Mouse (Mus musculus) liver, embryonic 14.5 days (tissue): ENCODE results near the gene Rab15. TPM values are rescaled to one million over a fixed set of nuclear protein-coding genes. Genes with fewer than 3 reads are reported as not detected.

Experiments
- ATAC-seq: fragments of 200-750 bp; cut with Nextera tagmentation; 2 replicates; pipeline ENCODE4 v1.8.0; 2017; ENCODE audit warnings: moderate number of reproducible peaks, mild to moderate bottlenecking, moderate library complexity; ENCODE audit not compliant: insufficient read depth
- DNase-seq, 3 experiments: peaks; one replicate each; pipeline ENCODE4 v3.0.0-alpha.2; 2012 to 2013; ENCODE audit warnings: low read depth in 3 of 3, low spot score in 3 of 3
- H3K27ac ChIP-seq: fragments of 300-500 bp; sonication (generic); 2 replicates; pipeline ENCODE4 v1.5.1; 2014; ENCODE audit warnings: moderate library complexity, mild to moderate bottlenecking, control low read depth, inconsistent platforms
- H3K27me3 ChIP-seq: fragments of 300-500 bp; sonication (generic); 2 replicates; pipeline ENCODE4 v1.6.1; 2014; ENCODE audit warnings: mild to moderate bottlenecking, low read length, moderate library complexity; ENCODE audit not compliant: control insufficient read depth, insufficient read depth
- H3K36me3 ChIP-seq: fragments of 300-500 bp; sonication (generic); replicated peaks from 2 replicates; pipeline ENCODE4 v1.6.1; 2014; ENCODE audit warnings: low read depth; ENCODE audit not compliant: control insufficient read depth, insufficient read depth
- H3K4me1 ChIP-seq, 2 experiments: fragments of 200-500 bp in 1 of 2; fragments of 300-500 bp in 1 of 2; sonication (generic) in 1 of 2; replicated peaks; 2 replicates each; pipeline ENCODE4 v1.6.1; 2012 to 2014; ENCODE audit warnings: antibody characterized with exemption in 1 of 2, inconsistent platforms in 1 of 2, low read length in 1 of 2; ENCODE audit not compliant: control insufficient read depth in 2 of 2, insufficient read depth in 2 of 2
- H3K4me2 ChIP-seq: fragments of 300-500 bp; sonication (generic); 2 replicates; pipeline ENCODE4 v1.6.1; 2014; ENCODE audit warnings: low read depth, mild to moderate bottlenecking, control low read depth, moderate library complexity
- H3K4me3 ChIP-seq, 2 experiments: fragments of 200-500 bp in 1 of 2; fragments of 300-500 bp in 1 of 2; sonication (generic) in 1 of 2; 2 replicates each; pipeline ENCODE4 v1.5.1; 2012 to 2014; ENCODE audit warnings: low read depth in 2 of 2, low read length in 2 of 2, mild to moderate bottlenecking in 2 of 2, control low read depth in 1 of 2, inconsistent platforms in 1 of 2, moderate library complexity in 1 of 2; ENCODE audit not compliant: insufficient read depth in 1 of 2
- H3K9ac ChIP-seq: fragments of 300-500 bp; sonication (generic); replicated peaks from 2 replicates; pipeline ENCODE4 v1.6.1; 2014; ENCODE audit warnings: mild to moderate bottlenecking, control low read depth, moderate library complexity
- H3K9me3 ChIP-seq: fragments of 300-500 bp; sonication (generic); 2 replicates; pipeline ENCODE4 v1.6.1; 2016; ENCODE audit warnings: low read length, mixed read lengths; ENCODE audit not compliant: control insufficient read depth
- CTCF ChIP-seq: IDR thresholded peaks from 2 replicates; pipeline ENCODE4 v1.5.1; 2016; ENCODE audit warnings: antibody characterized with exemption, low read depth, control low read depth
- EP300 ChIP-seq: IDR thresholded peaks from 2 replicates; pipeline ENCODE4 v1.6.1; 2016; ENCODE audit warnings: antibody characterized with exemption, low read depth
- WGBS: fragments of 180-500 bp; shearing (Covaris S2); extraction: QIAGEN DNeasy Blood & Tissue Kit; methylation state at CpG from one replicate; pipeline ENCODE4 v1.1.7; 2014; ENCODE audit not compliant: insufficient replicate concordance; 5-methylcytosine and 5-hydroxymethylcytosine counted together
- polyA plus RNA-seq, 2 experiments: library from polyadenylated mRNA; depleted of rRNA in 1 of 2; stranded (reverse) in 1 of 2; unstranded in 1 of 2; fragments of >200 nt; fragmentation: Nextera tagmentation in 1 of 2; extraction: Ambion mirVana in 1 of 2; gene quantifications; 2 replicates each; pipeline versions ENCODE4 v1.2.1 to v1.2.3; 2012 to 2014

Gene Rab15
- polyA plus RNA-seq, 2 experiments = 0.11 to 0.15 TPM

GRCm38 (mm10) chr12:76805056-76805811 is 17.5 kb downstream of the Rab15 start:
- Histone ChIP-seq H3K36me3 (no peaks in the 10 kb centered on the region), H3K4me3 (no peak overlapping the region), H3K9me3 (no peaks in the 10 kb centered on the region), H3K9ac (no peak overlapping the region), H3K4me2 (no peak overlapping the region), H3K4me1 (no peaks in the 10 kb centered on the region), H3K27me3 (no peaks in the 10 kb centered on the region), H3K27ac (no peak overlapping the region)
- DNase-seq (no peak), ATAC-seq (no peak)
- no peak for TF ChIP-seq EP300
- TF ChIP-seq CTCF = no peak
- 79% methylated on average over 10 of the region's 10 CpGs for WGBS

DNA sequence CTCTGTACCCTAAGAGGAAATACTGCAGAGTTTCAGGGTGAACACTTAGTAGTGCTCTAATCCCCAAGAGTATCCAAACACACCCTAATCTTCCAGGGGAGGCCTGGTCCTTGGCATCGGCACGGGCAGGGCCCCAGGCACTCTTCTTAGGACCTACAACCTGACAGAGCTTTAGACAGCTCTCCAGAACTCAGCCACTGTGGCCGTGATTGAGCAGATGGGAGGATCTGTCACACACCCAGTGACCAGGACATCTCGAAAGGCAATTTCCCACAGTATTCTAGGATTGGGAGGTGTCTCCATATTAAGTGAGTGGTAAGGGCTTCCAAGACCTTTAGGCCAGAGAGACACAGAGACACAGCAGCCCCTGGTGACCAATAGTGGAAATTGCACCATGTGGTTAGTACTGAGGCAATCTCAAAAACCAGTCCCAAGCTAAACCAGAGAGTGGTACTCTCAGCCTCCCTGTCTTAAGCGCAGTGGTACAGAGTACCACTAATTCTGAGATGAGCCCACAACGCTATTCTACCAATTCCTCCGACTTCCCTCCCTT is 18.9 kb downstream of the Rab15 start:
- H3K9ac ChIP-seq = no peak overlapping the region
- no peaks in the 10 kb centered on the region for H3K27me3 ChIP-seq
- H3K4me2 ChIP-seq = no peak overlapping the region
- no peak for ATAC-seq
- peak; percentile 11 to 20 (median 17) for DNase-seq
- H3K27ac ChIP-seq = no peak overlapping the region
- no peaks in the 10 kb centered on the region for H3K36me3 ChIP-seq
- no peak for TF ChIP-seq EP300
- peak; percentile 80 for TF ChIP-seq CTCF
- H3K9me3 ChIP-seq = no peaks in the 10 kb centered on the region
- no peak overlapping the region for H3K4me3 ChIP-seq
- H3K4me1 ChIP-seq = no peaks in the 10 kb centered on the region
- WGBS = 39% methylated on average over 7 of the region's 7 CpGs

DNA sequence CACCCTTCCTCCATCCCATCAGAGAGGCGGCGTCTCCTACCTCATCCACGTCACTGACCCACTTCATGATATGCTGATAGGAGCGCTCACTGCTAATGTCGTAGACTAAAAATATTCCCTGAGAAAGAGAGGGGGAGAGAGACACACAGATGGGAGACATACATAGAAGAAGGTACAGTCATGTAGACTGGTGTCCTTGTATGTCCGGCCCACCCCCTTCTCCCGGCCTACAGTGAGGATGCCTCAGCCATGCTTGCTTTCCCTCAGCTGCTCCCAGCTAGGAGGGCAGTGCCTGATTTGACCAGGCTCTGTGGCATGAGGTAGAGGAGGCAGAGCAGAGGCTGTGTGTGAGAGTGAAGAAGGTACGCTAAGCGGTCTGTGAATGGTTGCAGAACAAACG is 19.7 kb downstream of the Rab15 start:
- Histone ChIP-seq H3K4me2 (no peak overlapping the region), H3K27me3 (no peaks in the 10 kb centered on the region), H3K4me1 (no peaks in the 10 kb centered on the region), H3K9ac (no peak overlapping the region), H3K27ac (no peak overlapping the region), H3K9me3 (no peaks in the 10 kb centered on the region), H3K36me3 (no peaks in the 10 kb centered on the region), H3K4me3 (no peak overlapping the region)
- no peak for TF ChIP-seq EP300
- no peak for TF ChIP-seq CTCF
- no peak for ATAC-seq
- 79% methylated on average over 10 of the region's 10 CpGs for WGBS
- DNase-seq = no peak

DNA sequence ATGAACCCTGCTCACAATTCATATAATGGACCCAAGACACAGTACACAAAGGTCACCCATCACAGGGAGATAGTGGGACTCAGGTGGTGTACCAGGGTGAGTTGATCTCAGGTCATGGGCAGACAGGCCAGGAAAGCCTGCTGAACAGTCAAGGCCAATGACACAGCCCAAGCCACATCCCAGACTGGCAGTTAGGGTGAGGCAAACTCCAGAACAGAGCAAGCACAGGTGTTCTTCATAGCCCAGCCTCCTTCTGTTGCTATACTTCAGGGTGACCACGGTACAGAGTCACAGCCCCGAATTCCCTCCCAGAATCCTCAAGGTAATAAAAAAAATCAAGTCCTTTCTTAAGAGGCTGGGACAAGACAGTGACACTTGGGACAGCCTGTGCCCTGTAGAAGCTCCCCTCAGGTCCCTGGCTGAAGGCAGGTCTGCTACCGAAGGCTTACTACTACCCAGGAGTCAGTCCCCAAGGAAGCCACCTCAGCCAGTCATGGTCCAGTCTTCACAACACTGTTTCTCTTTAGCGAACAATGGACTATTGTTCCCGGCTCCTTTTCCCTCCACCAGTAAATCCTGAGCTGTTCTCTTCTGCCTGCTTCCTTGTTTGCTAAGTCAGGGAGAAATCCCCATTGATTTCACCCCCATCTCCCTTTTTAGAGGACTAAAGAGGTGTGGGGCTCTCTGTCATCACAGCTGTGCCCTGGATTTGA is 24.5 kb downstream of the Rab15 start:
- Histone ChIP-seq H3K36me3 (no peaks in the 10 kb centered on the region), H3K4me2 (no peak overlapping the region), H3K9me3 (no peaks in the 10 kb centered on the region), H3K4me3 (no peak overlapping the region), H3K9ac (no peak overlapping the region), H3K4me1 (no peaks in the 10 kb centered on the region), H3K27ac (no peak overlapping the region), H3K27me3 (no peaks in the 10 kb centered on the region; the same call in 1 of the 2 replicates)
- DNase-seq (no peak), ATAC-seq (no peak)
- TF ChIP-seq EP300 = no peak
- TF ChIP-seq CTCF = no peak
- 46% methylated on average over 5 of the region's 5 CpGs for WGBS

DNA sequence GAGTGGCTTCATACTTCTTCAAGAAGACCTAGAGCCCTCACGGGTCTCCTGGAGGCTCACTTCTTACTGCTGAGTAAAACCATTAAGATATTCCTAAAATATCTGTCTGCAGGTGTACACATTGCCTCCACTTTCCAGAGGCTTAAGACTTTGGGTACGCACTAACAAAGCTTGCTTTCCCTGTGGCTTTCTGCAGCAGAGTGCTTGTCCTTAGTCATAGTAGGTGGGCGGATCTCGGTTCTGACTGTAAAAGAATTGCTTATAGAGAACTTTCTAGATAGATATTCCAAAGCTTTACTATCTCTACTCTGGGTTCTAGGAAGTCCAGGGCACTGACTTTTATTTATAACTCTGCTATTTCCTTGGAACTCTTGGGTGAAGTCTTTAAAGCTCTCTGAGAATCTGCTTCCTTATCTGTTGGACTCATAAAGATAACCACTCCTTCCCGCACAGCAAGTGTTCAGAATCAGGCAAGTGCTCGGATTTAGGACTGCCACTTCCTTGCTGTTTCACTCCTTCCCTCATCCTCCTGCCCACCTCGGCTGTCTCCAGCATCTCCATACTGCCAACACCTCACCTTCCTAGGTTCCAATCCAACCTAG is 25.7 kb downstream of the Rab15 start:
- Histone ChIP-seq H3K27me3 (no peaks in the 10 kb centered on the region; the same call in 1 of the 2 replicates), H3K9ac (no peak overlapping the region), H3K9me3 (no peaks in the 10 kb centered on the region), H3K4me3 (no peak overlapping the region), H3K36me3 (no peaks in the 10 kb centered on the region), H3K4me1 (no peaks in the 10 kb centered on the region), H3K4me2 (no peak overlapping the region), H3K27ac (no peak overlapping the region)
- no peak for TF ChIP-seq EP300
- no peak for TF ChIP-seq CTCF
- DNase-seq (no peak), ATAC-seq (no peak)
- 42% methylated on average over 7 of the region's 7 CpGs for WGBS
